Mouse (Mus musculus) thymus, adult 2 months (tissue): ENCODE measurements around the gene Nfkbid. TPM values are rescaled to one million over a fixed set of nuclear protein-coding genes. Genes with fewer than 3 reads are reported as not detected.

Source experiments
- DNase-seq: peaks from one replicate; pipeline ENCODE4 v3.0.0; 2021
- H3K27ac ChIP-seq: fragments of 200-500 bp; 2 replicates; pipeline ENCODE4 v1.5.1; 2012; ENCODE audit warnings: low read length, control low read depth; ENCODE audit not compliant: control insufficient read depth, insufficient read depth
- H3K27me3 ChIP-seq: fragments of 200-500 bp; 2 replicates; pipeline ENCODE4 v1.6.1; 2012; ENCODE audit warnings: mild to moderate bottlenecking, low read length, moderate library complexity, mixed read lengths; ENCODE audit not compliant: control insufficient read depth, insufficient read depth
- H3K36me3 ChIP-seq: fragments of 200-500 bp; 2 replicates; pipeline ENCODE4 v1.6.1; 2012; ENCODE audit warnings: mild to moderate bottlenecking, low read length, moderate library complexity; ENCODE audit not compliant: control insufficient read depth, insufficient read depth
- H3K4me1 ChIP-seq: fragments of 200-500 bp; replicated peaks from 2 replicates; pipeline ENCODE4 v1.6.1; 2012; ENCODE audit warnings: low read length; ENCODE audit not compliant: control insufficient read depth, insufficient read depth
- H3K4me3 ChIP-seq: fragments of 200-500 bp; 2 replicates; pipeline ENCODE4 v1.5.1; 2012; ENCODE audit warnings: mild to moderate bottlenecking, low read length, control low read depth, moderate library complexity; ENCODE audit not compliant: control insufficient read depth, insufficient read depth
- CTCF ChIP-seq: fragments of 200-500 bp; IDR thresholded peaks from 2 replicates; pipeline ENCODE4 v1.5.1; 2012; ENCODE audit warnings: mild to moderate bottlenecking, control low read depth, low read length, moderate library complexity, borderline replicate concordance; ENCODE audit not compliant: control insufficient read depth, poor library complexity, insufficient read depth; ENCODE audit errors: extremely low read depth
- POLR2A ChIP-seq: fragments of 200-500 bp; IDR thresholded peaks from 2 replicates; pipeline ENCODE4 v1.6.1; 2012; ENCODE audit warnings: mild to moderate bottlenecking, low read length, control low read depth, moderate library complexity; ENCODE audit not compliant: control insufficient read depth, poor library complexity, insufficient read depth; ENCODE audit errors: extremely low read depth
- WGBS: fragments of 180-500 bp; shearing (Covaris S2); methylation state at CpG from one replicate; pipeline ENCODE4 v1.1.7; 2018; 5-methylcytosine and 5-hydroxymethylcytosine counted together
- polyA plus RNA-seq: library from polyadenylated mRNA; depleted of rRNA; stranded (reverse); fragments of >200 nt; gene quantifications from 2 replicates; pipeline ENCODE4 v1.2.3, GENCODE M21; 2012

The Nfkbid gene
- polyA plus RNA-seq, 1 experiment: 77.4 TPM

- Histone ChIP-seq H3K36me3 (peaks cover 33% of the 10 kb centered on the region), H3K4me1 (peaks cover 37% of the 10 kb centered on the region), H3K27me3 (no peaks in the 10 kb centered on the region), H3K27ac (peak overlapping the region; percentile 97), H3K4me3 (peak overlapping the region; percentile 82)
- TF ChIP-seq POLR2A: no peak
- no peak for TF ChIP-seq CTCF
- DNase-seq: no peak
- WGBS: under 1% methylated on average over 9 of the region's 9 CpGs
These were observed 1.0 kb downstream of the Nfkbid start for GRCm38 (mm10) chr7:30422560-30422959.

- TF ChIP-seq CTCF (peak; percentile 35; the same call in 1 of the 2 replicates), POLR2A (peak; percentile 74)
- H3K27ac ChIP-seq: peak overlapping the region; percentile 97
- no peaks in the 10 kb centered on the region for H3K27me3 ChIP-seq
- peak overlapping the region; percentile 82 for H3K4me3 ChIP-seq
- peaks cover 38% of the 10 kb centered on the region for H3K36me3 ChIP-seq
- H3K4me1 ChIP-seq: peaks cover 31% of the 10 kb centered on the region
- WGBS: 4% methylated on average over 23 of the region's 23 CpGs
- DNase-seq: peak; percentile 75
These were observed 1.6 kb downstream of the Nfkbid start for GRCm38 (mm10) chr7:30423071-30423641.

GRCm38 (mm10) chr7:30429327-30429726 is 7.8 kb downstream of the Nfkbid start:
- TF ChIP-seq POLR2A (no peak), CTCF (no peak)
- no peak for DNase-seq
- no peaks in the 10 kb centered on the region for H3K27me3 ChIP-seq
- no peak overlapping the region for H3K4me3 ChIP-seq
- peaks cover under 1% of the 10 kb centered on the region; the same call in 1 of the 2 replicates for H3K4me1 ChIP-seq
- H3K36me3 ChIP-seq: peaks cover 40% of the 10 kb centered on the region
- no peak overlapping the region for H3K27ac ChIP-seq

GRCm38 (mm10) chr7:30430191-30430590 is 8.7 kb downstream of the Nfkbid start:
- WGBS: 71% methylated on average over 2 of the region's 2 CpGs
- Histone ChIP-seq H3K36me3 (peaks cover 34% of the 10 kb centered on the region), H3K4me3 (no peak overlapping the region), H3K27me3 (no peaks in the 10 kb centered on the region), H3K4me1 (no peaks in the 10 kb centered on the region), H3K27ac (no peak overlapping the region)
- TF ChIP-seq CTCF: no peak
- TF ChIP-seq POLR2A: no peak
- DNase-seq: no peak

GRCm38 (mm10) chr7:30431793-30432192 is 10.3 kb downstream of the Nfkbid start:
- 6% methylated on average over 3 of the region's 3 CpGs for WGBS
- no peak overlapping the region for H3K27ac ChIP-seq
- TF ChIP-seq CTCF (no peak), POLR2A (no peak)
- no peaks in the 10 kb centered on the region for H3K4me1 ChIP-seq
- peak; percentile 75 for DNase-seq
- peaks cover 21% of the 10 kb centered on the region for H3K36me3 ChIP-seq
- H3K4me3 ChIP-seq: no peak overlapping the region
- H3K27me3 ChIP-seq: no peaks in the 10 kb centered on the region; the same call in 1 of the 2 replicates

- H3K4me1 ChIP-seq: no peaks in the 10 kb centered on the region
- WGBS: 3% methylated on average over 10 of the region's 10 CpGs
- H3K27me3 ChIP-seq: no peaks in the 10 kb centered on the region; the same call in 1 of the 2 replicates
- H3K4me3 ChIP-seq: no peak overlapping the region
- peak; percentile 40 for DNase-seq
- H3K27ac ChIP-seq: no peak overlapping the region
- TF ChIP-seq POLR2A (no peak), CTCF (no peak)
- no peaks in the 10 kb centered on the region for H3K36me3 ChIP-seq
These were observed 12.7 kb downstream of the Nfkbid start for GRCm38 (mm10) chr7:30434238-30434637.
